Mouse (Mus musculus) cortical plate, adult 2 months (tissue): ENCODE data around the gene Zbtb8os.

ENCODE experiments used
- CTCF ChIP-seq: fragments of 200-500 bp; IDR thresholded peaks from 2 replicates; pipeline ENCODE4 v1.5.1; 2011; ENCODE audit warnings: mild to moderate bottlenecking, control low read depth, low read length; ENCODE audit not compliant: insufficient read depth; ENCODE audit errors: extremely low read depth
- POLR2A ChIP-seq: fragments of 200-500 bp; IDR thresholded peaks from 2 replicates; pipeline ENCODE4 v1.6.1; 2011; ENCODE audit warnings: mild to moderate bottlenecking, low read length, control low read depth; ENCODE audit not compliant: insufficient read depth; ENCODE audit errors: extremely low read depth

GRCm38 (mm10) chr4:129394089-129394870, 58.8 kb downstream of the Zbtb8os start:
- no peak for TF ChIP-seq CTCF
- no peak for TF ChIP-seq POLR2A
